Mouse (Mus musculus) kidney, embryonic 14.5 days (tissue): Measurements from ENCODE around the gene Car5b. TPM values are rescaled to one million over a fixed set of nuclear protein-coding genes. Genes with fewer than 3 reads are reported as not detected.
A peak's percentile ranks its signal among the peaks of the same experiment; 100 is the strongest.

Source experiments
- ATAC-seq: fragments of 200-750 bp; cut with Nextera tagmentation; 2 replicates; pipeline ENCODE4 v1.8.0; 2017; ENCODE audit warnings: moderate number of reproducible peaks, mild to moderate bottlenecking, moderate TSS enrichment, moderate library complexity; ENCODE audit not compliant: low FRiP score, low TSS enrichment
- H3K27ac ChIP-seq: fragments of 300-500 bp; sonication (generic); 2 replicates; pipeline ENCODE4 v1.5.1; 2014; ENCODE audit warnings: low read depth, mild to moderate bottlenecking, low read length, moderate library complexity, mixed read lengths
- H3K27me3 ChIP-seq: fragments of 300-500 bp; sonication (generic); 2 replicates; pipeline ENCODE4 v1.6.1; 2014; ENCODE audit warnings: mild to moderate bottlenecking, low read length; ENCODE audit not compliant: control insufficient read depth, insufficient read depth
- H3K36me3 ChIP-seq: fragments of 300-500 bp; sonication (generic); 2 replicates; pipeline ENCODE4 v1.6.1; 2014; ENCODE audit warnings: low read length, mixed read lengths; ENCODE audit not compliant: control insufficient read depth, insufficient read depth
- H3K4me1 ChIP-seq: fragments of 300-500 bp; sonication (generic); 2 replicates; pipeline ENCODE4 v1.6.1; 2014; ENCODE audit warnings: low read length, mixed read lengths; ENCODE audit not compliant: control insufficient read depth, insufficient read depth
- H3K4me2 ChIP-seq: fragments of 300-500 bp; sonication (generic); replicated peaks from 2 replicates; pipeline ENCODE4 v1.6.1; 2014; ENCODE audit warnings: low read depth, mild to moderate bottlenecking, low read length
- H3K4me3 ChIP-seq: fragments of 300-500 bp; sonication (generic); 2 replicates; pipeline ENCODE4 v1.5.1; 2014; ENCODE audit warnings: mild to moderate bottlenecking, low read length
- H3K9ac ChIP-seq: fragments of 300-500 bp; sonication (generic); 2 replicates; pipeline ENCODE4 v1.6.1; 2014; ENCODE audit warnings: low read depth, mild to moderate bottlenecking, low read length, moderate library complexity
- H3K9me3 ChIP-seq: fragments of 300-500 bp; sonication (generic); 2 replicates; pipeline ENCODE4 v1.6.1; 2016; ENCODE audit warnings: low read length; ENCODE audit not compliant: control insufficient read depth
- WGBS: fragments of 180-500 bp; shearing (Covaris S2); extraction: QIAGEN DNeasy Blood & Tissue Kit; methylation state at CpG from one replicate; pipeline ENCODE4 v1.1.7; 2014; 5-methylcytosine and 5-hydroxymethylcytosine counted together
- polyA plus RNA-seq: library from polyadenylated mRNA; unstranded; fragments of >200 nt; fragmentation: Nextera tagmentation; extraction: Ambion mirVana; gene quantifications from 2 replicates; pipeline ENCODE4 v1.2.1, GENCODE M21; 2014

Gene Car5b
- polyA plus RNA-seq, 1 experiment from 2014 or later, result 1.3 TPM

DNA sequence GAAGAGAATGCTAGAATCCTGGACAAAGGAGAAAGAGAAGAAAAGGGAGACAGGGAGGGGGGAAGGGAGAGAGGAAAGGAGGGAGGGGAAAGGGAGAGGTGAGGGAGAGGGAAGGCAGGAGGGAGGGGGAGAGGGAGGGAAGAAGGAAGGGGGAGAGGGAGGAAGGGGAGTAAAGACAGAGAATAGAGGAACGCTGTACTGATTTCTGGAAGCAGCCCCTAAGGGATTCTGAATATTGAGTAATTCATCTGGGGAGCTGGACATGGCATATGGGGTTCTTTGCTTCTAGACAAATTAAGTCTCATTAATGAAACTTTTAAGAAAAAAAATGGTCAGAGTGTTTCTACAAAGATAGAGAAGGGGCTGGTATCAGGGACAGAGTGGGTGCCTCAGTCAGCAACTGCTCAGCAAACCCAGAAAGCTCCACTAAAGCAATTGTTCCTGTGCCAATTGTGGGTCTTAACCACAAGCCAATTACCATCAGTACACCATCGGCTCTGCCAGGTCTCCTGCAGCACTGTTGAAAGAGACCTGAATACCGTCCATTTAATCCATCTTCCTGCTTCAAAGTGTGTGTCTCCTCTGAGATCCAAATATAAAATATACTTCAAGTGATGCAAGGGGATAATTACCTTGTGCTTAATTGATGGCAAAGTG, 40.0 kb downstream of the Car5b start:
- 74% methylated on average over 3 of the region's 3 CpGs for WGBS
- H3K36me3 ChIP-seq, result no peaks in the 10 kb centered on the region
- no peaks in the 10 kb centered on the region for H3K9me3 ChIP-seq
- no peak overlapping the region for H3K9ac ChIP-seq
- H3K4me3 ChIP-seq, result no peak overlapping the region
- H3K4me2 ChIP-seq, result no peak overlapping the region
- ATAC-seq, result no peak
- no peaks in the 10 kb centered on the region for H3K27me3 ChIP-seq
- H3K4me1 ChIP-seq, result no peaks in the 10 kb centered on the region
- no peak overlapping the region for H3K27ac ChIP-seq

DNA sequence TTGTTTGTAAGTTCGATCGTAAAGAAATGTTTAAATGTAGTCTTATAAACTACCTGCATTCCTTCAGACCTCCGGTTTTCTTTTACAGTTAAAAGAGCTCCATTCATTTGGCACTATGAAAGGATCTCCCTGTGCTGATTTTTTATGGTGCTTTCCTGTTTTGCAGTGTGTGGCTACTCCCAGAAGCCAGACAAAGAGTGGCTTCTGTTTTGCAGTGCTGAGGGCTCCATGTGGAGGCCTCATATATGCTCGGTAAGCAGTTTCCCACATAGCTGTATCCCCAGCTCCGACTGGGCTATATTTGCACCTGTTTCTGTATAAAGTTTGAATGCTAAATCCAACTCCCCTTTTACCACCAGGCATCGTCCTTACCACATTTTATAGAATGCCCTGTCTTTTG, 45.7 kb downstream of the Car5b start:
- no peaks in the 10 kb centered on the region for H3K36me3 ChIP-seq
- H3K9me3 ChIP-seq, result no peaks in the 10 kb centered on the region
- 83% methylated on average over 6 of the region's 6 CpGs for WGBS
- no peak overlapping the region for H3K4me2 ChIP-seq
- H3K27ac ChIP-seq, result no peak overlapping the region
- no peak overlapping the region for H3K4me3 ChIP-seq
- ATAC-seq, result no peak
- H3K27me3 ChIP-seq, result no peaks in the 10 kb centered on the region
- no peak overlapping the region for H3K9ac ChIP-seq
- H3K4me1 ChIP-seq, result no peaks in the 10 kb centered on the region

GRCm38 (mm10) chrX:163981500-163981899, 46.3 kb downstream of the Car5b start:
- ATAC-seq, result no peak
- no peak overlapping the region for H3K27ac ChIP-seq
- no peak overlapping the region for H3K4me2 ChIP-seq
- 54% methylated on average over 4 of the region's 4 CpGs for WGBS
- no peaks in the 10 kb centered on the region for H3K27me3 ChIP-seq
- no peaks in the 10 kb centered on the region for H3K36me3 ChIP-seq
- H3K4me1 ChIP-seq, result no peaks in the 10 kb centered on the region
- H3K9ac ChIP-seq, result no peak overlapping the region
- no peak overlapping the region for H3K4me3 ChIP-seq
- no peaks in the 10 kb centered on the region for H3K9me3 ChIP-seq

DNA sequence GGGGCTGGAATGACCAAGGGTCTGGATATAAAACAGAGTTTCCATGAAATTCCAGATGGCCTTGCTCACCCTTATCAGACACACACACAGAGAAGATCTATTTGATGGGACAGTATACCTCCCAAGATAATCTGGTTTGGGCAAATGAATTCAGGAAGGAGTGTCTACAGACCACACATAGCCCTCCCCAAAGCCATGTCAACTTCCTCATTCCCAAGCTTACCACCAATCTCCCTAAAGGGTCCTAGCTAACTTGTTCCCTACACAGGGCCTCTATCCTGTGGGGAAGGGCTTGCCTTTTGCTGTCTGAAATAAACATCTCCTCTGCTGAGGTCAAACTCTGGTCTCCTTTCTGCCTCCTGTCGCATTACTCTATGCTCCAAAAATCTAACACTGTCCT, 46.7 kb downstream of the Car5b start:
- H3K4me3 ChIP-seq, result no peak overlapping the region
- no peaks in the 10 kb centered on the region for H3K27me3 ChIP-seq
- no peak overlapping the region for H3K9ac ChIP-seq
- H3K4me2 ChIP-seq, result no peak overlapping the region
- no peaks in the 10 kb centered on the region for H3K36me3 ChIP-seq
- ATAC-seq, result no peak
- H3K9me3 ChIP-seq, result no peaks in the 10 kb centered on the region
- no peaks in the 10 kb centered on the region for H3K4me1 ChIP-seq
- 93% methylated on average over 1 of the region's 1 CpGs for WGBS
- H3K27ac ChIP-seq, result no peak overlapping the region

DNA sequence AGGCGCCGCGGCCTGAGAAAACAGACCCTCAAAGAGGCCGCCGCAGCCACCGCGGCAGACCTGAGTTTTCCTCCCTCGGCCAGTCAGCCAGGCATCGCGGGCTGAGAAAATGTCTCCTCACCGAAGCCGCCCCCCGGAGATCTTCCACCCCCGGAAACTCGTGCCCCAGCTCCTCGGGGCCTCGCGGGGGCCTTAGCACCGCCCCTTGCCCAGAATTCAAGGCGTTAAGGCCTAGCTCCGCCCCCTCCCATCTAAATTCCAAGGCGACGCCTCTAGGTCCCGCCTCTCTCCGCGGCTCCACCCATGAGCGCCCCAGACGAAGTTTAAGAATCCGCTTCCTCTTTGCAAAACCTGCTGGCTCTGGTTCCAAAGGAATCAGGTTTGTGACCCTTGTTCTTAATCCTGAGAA, 69.3 kb downstream of the Car5b start, which contains the start of gene Zrsr2:
Gene Zrsr2, minus strand, starts transcription at position 195 of the 409 bp plus-strand sequence.
- Histone ChIP-seq H3K27ac (peak within 1 kb of the TSS; percentile 98), H3K4me1 (peaks cover 3% of the 10 kb centered on the region; the same call in 1 of the 2 replicates), H3K27me3 (no peaks in the 10 kb centered on the region), H3K9ac (peak within 1 kb of the TSS; percentile 84), H3K9me3 (no peaks in the 10 kb centered on the region), H3K4me3 (peak within 1 kb of the TSS; percentile 65), H3K36me3 (peaks cover 20% of the 10 kb centered on the region; the same call in 1 of the 2 replicates), H3K4me2 (peak within 1 kb of the TSS; percentile 49)
- peak; percentile 96 for ATAC-seq
- 25% methylated on average over 23 of the region's 29 CpGs for WGBS

DNA sequence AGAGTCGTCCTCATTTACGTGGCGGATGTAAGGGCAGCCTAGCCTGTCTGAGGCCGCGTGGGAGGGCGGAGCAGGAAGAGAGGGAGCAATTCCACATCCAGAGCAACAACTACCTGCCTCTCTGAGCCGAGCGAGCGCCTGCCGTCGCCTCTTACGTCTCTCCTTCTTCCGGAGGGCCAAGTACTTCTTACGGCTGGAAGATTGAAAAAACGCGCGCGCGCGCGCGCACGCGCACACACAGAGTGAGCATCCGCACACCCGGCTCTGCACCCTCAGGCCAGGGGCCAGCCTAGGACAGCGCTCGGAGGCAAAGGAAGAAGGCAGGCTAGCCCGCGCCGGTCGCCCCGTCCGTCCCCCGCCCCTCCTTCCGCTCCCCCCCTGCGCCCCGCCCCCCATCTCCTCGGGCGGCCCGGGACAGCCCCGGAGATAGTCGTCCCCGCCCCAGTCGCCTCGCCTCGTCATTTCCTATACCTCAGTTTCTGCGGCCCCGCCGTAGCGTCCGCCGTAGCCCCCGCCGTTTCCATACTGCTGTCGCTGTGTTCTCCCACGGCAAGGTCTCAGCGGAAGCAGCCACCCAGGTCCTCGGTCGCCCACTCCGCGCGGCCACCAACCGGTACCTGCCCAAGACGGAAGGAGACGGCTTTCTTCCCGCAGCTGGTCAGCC, 69.9 kb downstream of the Car5b start:
- ATAC-seq, result peak; percentile 93
- peaks cover 3% of the 10 kb centered on the region; the same call in 1 of the 2 replicates for H3K4me1 ChIP-seq
- WGBS, result 39% methylated on average over 55 of the region's 67 CpGs
- H3K36me3 ChIP-seq, result peaks cover 25% of the 10 kb centered on the region; the same call in 1 of the 2 replicates
- H3K27ac ChIP-seq, result peak overlapping the region; percentile 98
- H3K27me3 ChIP-seq, result no peaks in the 10 kb centered on the region
- H3K9me3 ChIP-seq, result no peaks in the 10 kb centered on the region
- H3K4me2 ChIP-seq, result peak overlapping the region; percentile 49
- peak overlapping the region; percentile 84 for H3K9ac ChIP-seq
- H3K4me3 ChIP-seq, result peak overlapping the region; percentile 65

DNA sequence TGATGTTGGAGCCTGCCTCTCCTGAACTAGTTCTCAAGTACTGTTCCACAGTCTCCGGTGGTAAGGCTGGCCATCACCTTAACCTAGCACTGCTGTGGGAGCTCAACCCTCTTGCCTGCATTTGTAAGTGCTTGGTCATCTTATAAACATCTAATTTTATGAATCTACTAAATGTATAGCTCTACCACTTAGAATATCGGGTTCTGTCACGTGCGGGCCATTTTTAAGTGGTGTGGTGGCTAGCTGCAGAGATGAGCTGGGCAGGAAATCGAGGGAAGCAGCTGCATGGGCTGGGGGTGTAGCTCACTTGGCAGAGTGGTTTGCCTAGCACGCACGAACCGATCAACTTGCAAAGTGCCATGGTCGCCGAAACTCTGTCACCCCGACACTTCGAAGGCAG, 70.4 kb downstream of the Car5b start:
- 45% methylated on average over 12 of the region's 12 CpGs for WGBS
- H3K27me3 ChIP-seq, result no peaks in the 10 kb centered on the region

DNA sequence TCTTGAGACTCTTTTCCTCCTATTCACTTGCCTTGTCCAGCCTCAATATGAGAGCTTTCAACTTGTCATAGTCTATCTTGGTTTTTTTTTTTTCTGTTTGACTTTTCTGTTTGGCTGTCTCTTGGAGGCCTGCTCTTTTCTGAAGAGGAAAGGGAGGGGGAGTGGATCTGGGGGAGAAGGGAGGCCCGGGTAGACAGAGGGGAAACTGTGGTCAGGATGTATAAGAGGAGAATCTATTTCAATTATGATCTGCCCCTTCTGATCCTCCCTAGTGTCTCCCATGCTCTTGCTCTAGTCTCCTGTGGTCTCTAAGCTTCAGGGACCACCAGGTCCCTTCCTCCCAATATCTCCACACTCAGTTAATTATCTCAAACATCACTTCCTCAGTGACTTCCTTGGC, 76.2 kb downstream of the Car5b start:
- H3K4me2 ChIP-seq, result no peak overlapping the region
- no peak for ATAC-seq
- H3K4me1 ChIP-seq, result no peaks in the 10 kb centered on the region
- no peak overlapping the region for H3K27ac ChIP-seq
- no peaks in the 10 kb centered on the region for H3K9me3 ChIP-seq
- no peak overlapping the region for H3K4me3 ChIP-seq
- peaks cover 42% of the 10 kb centered on the region; the same call in 1 of the 2 replicates for H3K36me3 ChIP-seq
- WGBS, result 64% methylated on average over 1 of the region's 1 CpGs
- H3K27me3 ChIP-seq, result no peaks in the 10 kb centered on the region
- H3K9ac ChIP-seq, result no peak overlapping the region

More for the DNA sequence above, 70.4 kb downstream of the Car5b start:
- peaks cover 26% of the 10 kb centered on the region; the same call in 1 of the 2 replicates for H3K36me3 ChIP-seq
- peak overlapping the region; percentile 65 for H3K4me3 ChIP-seq
- H3K9ac ChIP-seq, result peak overlapping the region; percentile 84
- peak; percentile 14 for ATAC-seq
- H3K27ac ChIP-seq, result 0 out of 2 replicates have a peak overlapping the region, but pooled peaks have one; percentile 98
- peak overlapping the region; percentile 49 for H3K4me2 ChIP-seq
- H3K9me3 ChIP-seq, result no peaks in the 10 kb centered on the region
- H3K4me1 ChIP-seq, result peaks cover 3% of the 10 kb centered on the region; the same call in 1 of the 2 replicates

DNA sequence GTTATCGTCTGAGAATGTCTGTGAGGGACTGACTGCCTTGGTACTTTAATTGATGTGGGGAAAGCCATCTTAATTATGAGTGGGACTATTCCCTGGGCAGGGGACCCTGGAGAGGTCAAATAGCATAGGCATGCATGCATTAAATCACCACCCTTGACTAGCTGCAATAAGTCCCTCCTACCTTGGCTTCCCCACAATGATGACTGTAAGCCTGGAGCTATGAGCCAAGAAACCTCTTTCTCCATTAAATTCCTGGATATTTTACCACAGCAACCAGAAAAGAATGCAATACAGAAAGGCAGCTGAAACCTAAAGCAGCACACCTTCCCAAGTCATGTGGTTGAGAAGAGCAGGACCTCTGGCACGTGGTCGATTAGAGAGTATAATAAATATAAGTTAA, 83.4 kb downstream of the Car5b start:
- H3K4me2 ChIP-seq, result no peak overlapping the region
- no peak overlapping the region for H3K27ac ChIP-seq
- H3K4me3 ChIP-seq, result no peak overlapping the region
- H3K36me3 ChIP-seq, result peaks cover 30% of the 10 kb centered on the region; the same call in 1 of the 2 replicates
- no peaks in the 10 kb centered on the region for H3K9me3 ChIP-seq
- H3K9ac ChIP-seq, result no peak overlapping the region
- ATAC-seq, result no peak
- no peaks in the 10 kb centered on the region for H3K27me3 ChIP-seq
- no peaks in the 10 kb centered on the region for H3K4me1 ChIP-seq
- WGBS, result 89% methylated on average over 3 of the region's 3 CpGs
